Mouse (Mus musculus) erythroblast, embryonic 14.5 days (primary cell): ENCODE data around the gene Tdrd3.

Source experiments
- GATA1 ChIP-seq: IDR thresholded peaks from 2 replicates; pipeline ENCODE4 v1.6.1; 2012; ENCODE audit warnings: low read length, inconsistent platforms, mixed read lengths
- TAL1 ChIP-seq: IDR thresholded peaks from 3 replicates; pipeline ENCODE4 v1.6.1; 2012; ENCODE audit warnings: low read length, inconsistent platforms, mixed read lengths

- no peak for TF ChIP-seq GATA1
- no peak for TF ChIP-seq TAL1
These were observed 51.1 kb downstream of the Tdrd3 start for GRCm38 (mm10) chr14:87467586-87467985.
